Mouse (Mus musculus) brain, embryonic 14.5 days (tissue): Measurements from ENCODE around the gene Khdc4. TPM values are rescaled to one million over a fixed set of nuclear protein-coding genes. Genes with fewer than 3 reads are reported as not detected.
A peak's percentile ranks its signal among the peaks of the same experiment; 100 is the strongest.

ENCODE experiments used
- DNase-seq: peaks from one replicate; pipeline ENCODE4 v3.0.0-alpha.2; 2011; ENCODE audit warnings: low read depth
- CTCF ChIP-seq: fragments of 200-500 bp; IDR thresholded peaks from 2 replicates; pipeline ENCODE4 v1.5.1; 2012; ENCODE audit warnings: inconsistent platforms, mild to moderate bottlenecking, moderate library complexity, borderline replicate concordance; ENCODE audit not compliant: insufficient read depth, insufficient read length; ENCODE audit errors: extremely low read depth
- POLR2A ChIP-seq: fragments of 200-500 bp; IDR thresholded peaks from 2 replicates; pipeline ENCODE4 v1.6.1; 2012; ENCODE audit warnings: mild to moderate bottlenecking, inconsistent platforms, borderline replicate concordance; ENCODE audit not compliant: poor library complexity, insufficient read depth, insufficient read length, severe bottlenecking; ENCODE audit errors: extremely low read depth
- polyA plus RNA-seq: library from polyadenylated mRNA; depleted of rRNA; stranded (reverse); fragments of >200 nt; gene quantifications from 2 replicates; pipeline ENCODE4 v1.2.3, GENCODE M21; 2012; rRNA removed

Gene Khdc4
- polyA plus RNA-seq, 1 experiment: 115 TPM

GRCm38 (mm10) chr3:88754283-88754682 lies 68.7 kb downstream of the Khdc4 start:
- TF ChIP-seq CTCF: peak; percentile 14; the same call in 1 of the 2 replicates
- TF ChIP-seq POLR2A: no peak
- DNase-seq: peak; percentile 25

- no peak for DNase-seq
- TF ChIP-seq POLR2A: no peak
- no peak for TF ChIP-seq CTCF
Observed at GRCm38 (mm10) chr3:88755541-88755940, 69.9 kb downstream of the Khdc4 start.

GRCm38 (mm10) chr3:88756276-88756675 lies 70.7 kb downstream of the Khdc4 start:
- no peak for TF ChIP-seq CTCF
- no peak for TF ChIP-seq POLR2A
- DNase-seq: peak; percentile 87

GRCm38 (mm10) chr3:88758045-88758500 lies 72.5 kb downstream of the Khdc4 start:
- no peak for TF ChIP-seq POLR2A
- peak; percentile 98 for DNase-seq

DNA sequence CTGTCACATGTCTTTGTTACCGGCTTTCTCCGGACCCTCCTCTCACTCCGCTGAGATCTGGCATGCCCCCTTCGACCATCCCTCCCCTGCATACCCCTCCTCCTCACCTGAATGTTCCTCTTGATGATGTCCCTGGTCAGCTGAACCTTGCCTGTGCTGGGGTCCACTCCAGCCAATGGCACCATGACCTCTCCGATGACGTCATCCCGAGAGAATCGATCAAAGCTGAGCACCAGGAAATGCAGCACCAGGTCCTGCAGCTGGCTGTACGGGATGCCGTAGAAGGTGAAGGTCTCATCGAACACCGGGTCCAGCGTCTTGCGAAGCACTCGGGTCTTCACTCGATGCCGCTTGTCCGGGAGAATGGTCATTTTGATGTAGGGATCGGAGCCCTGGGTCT lies 76.0 kb downstream of the Khdc4 start:
- TF ChIP-seq CTCF (no peak), POLR2A (no peak)
- no peak for DNase-seq

DNA sequence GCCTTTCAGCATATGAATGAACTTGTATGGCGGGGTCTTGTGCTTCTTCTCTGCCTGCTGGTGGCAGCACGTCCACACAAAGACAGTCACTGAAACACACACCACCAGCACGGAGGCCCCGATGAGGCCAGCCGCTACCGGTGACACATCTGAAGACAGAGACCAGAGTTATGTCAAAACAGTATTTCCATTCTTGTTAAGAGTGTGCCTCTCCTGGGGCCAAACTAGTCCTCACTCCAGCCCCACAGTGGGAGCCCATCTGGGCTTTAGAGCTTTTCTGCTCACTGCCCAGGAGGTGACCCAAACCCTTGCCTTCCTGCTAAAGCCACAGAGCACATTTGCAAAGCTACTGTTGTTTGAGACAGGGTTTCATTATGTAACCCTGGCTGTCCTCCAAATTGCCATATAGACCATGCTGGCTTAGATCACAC lies 76.8 kb downstream of the Khdc4 start:
- peak; percentile 75 for DNase-seq
- TF ChIP-seq POLR2A (no peak), CTCF (no peak; the same call in 1 of the 2 replicates)

Other genes starting within 250 kb of the Khdc4 start
- gene Sema4a, start 224.6 kb upstream of the Khdc4 start, polyA plus RNA-seq: 57.1 and 57.6 TPM in 2 replicates
- 33.2 and 39.5 TPM in 2 replicates for gene Lmna, start 175.8 kb upstream of the Khdc4 start, polyA plus RNA-seq
- 93.2 and 103 TPM in 2 replicates for gene Mex3a, start 153.4 kb upstream of the Khdc4 start, polyA plus RNA-seq
- gene Rab25, start 137.5 kb upstream of the Khdc4 start, polyA plus RNA-seq: 1.7 and 2.4 TPM in 2 replicates
- 121 and 122 TPM in 2 replicates for gene Lamtor2, start 132.7 kb upstream of the Khdc4 start, polyA plus RNA-seq
- 108 and 113 TPM in 2 replicates for gene Ubqln4, start 132.0 kb upstream of the Khdc4 start, polyA plus RNA-seq
- 170 and 185 TPM in 2 replicates for gene Ssr2, start 109.9 kb upstream of the Khdc4 start, polyA plus RNA-seq
- gene Arhgef2, start 79.8 kb upstream of the Khdc4 start, polyA plus RNA-seq: 106 and 137 TPM in 2 replicates
- not detected in 2 replicates for gene Rxfp4, start 32.7 kb upstream of the Khdc4 start, polyA plus RNA-seq
- gene Rit1, start 31.0 kb downstream of the Khdc4 start, polyA plus RNA-seq: 45.2 and 49.2 TPM in 2 replicates
- gene Syt11, start 89.4 kb downstream of the Khdc4 start, polyA plus RNA-seq: 149 and 165 TPM in 2 replicates
- 25.6 and 38.4 TPM in 2 replicates for gene Gon4l, start 149.4 kb downstream of the Khdc4 start, polyA plus RNA-seq
- gene Msto1, start 228.2 kb downstream of the Khdc4 start, polyA plus RNA-seq: 45.9 and 59.1 TPM in 2 replicates